Mouse (Mus musculus): ENCODE measurements at regions not wholly inside any gene's neighbourhood (a gene's known extent, or its start where the extent isn't known, plus 50 kb on each side); places are given as distances from the start of the nearest gene placed in this dataset.

GRCm38 (mm10) chr10:95773425-95773980, 69.2 kb downstream of the Gm33543 start:
- Histone ChIP-seq H3K27me3 (ENCODE audit: control insufficient read depth, insufficient read depth, low read length) (no peaks in the 10 kb centered on the region), H3K4me3 (ENCODE audit: insufficient read depth, low read depth, low read length) (no peak overlapping the region), H3K36me3 (ENCODE audit: control insufficient read depth, insufficient read depth, low read length) (no peaks in the 10 kb centered on the region), H3K27ac (replicated peaks; ENCODE audit: insufficient read depth, low read depth, low read length) (peak overlapping the region; percentile 89), H3K4me1 (ENCODE audit: control insufficient read depth, insufficient read depth, low read length) (peaks cover 27% of the 10 kb centered on the region), H3K79me2 (ENCODE audit: control insufficient read depth, insufficient read depth, low read length) (no peaks in the 10 kb centered on the region), H3K9ac (ENCODE audit: low read depth, low read length) (peak overlapping the region; percentile 14; the same call in 1 of the 2 replicates)
- DNase-seq (ENCODE audit: extremely low read depth, low read depth, low spot score), result peak; percentile 100
- TF ChIP-seq POLR2A (IDR thresholded peaks at IDR 0.05; ENCODE audit: extremely low read depth, insufficient read depth, low read length) (no peak), CTCF (IDR thresholded peaks at IDR 0.05; ENCODE audit: low read depth, low read length) (peak; percentile 61)
- WGBS, result 26% methylated on average over 16 of the region's 16 CpGs

- Histone ChIP-seq H3K27me3 (ENCODE audit: control insufficient read depth, insufficient read depth, low read length) (no peaks in the 10 kb centered on the region), H3K27ac (replicated peaks; ENCODE audit: insufficient read depth, low read depth, low read length) (peak overlapping the region; percentile 78), H3K4me1 (ENCODE audit: control insufficient read depth, insufficient read depth, low read length) (peaks cover 21% of the 10 kb centered on the region), H3K4me3 (ENCODE audit: insufficient read depth, low read depth, low read length) (no peak overlapping the region), H3K36me3 (ENCODE audit: control insufficient read depth, insufficient read depth, low read length) (no peaks in the 10 kb centered on the region), H3K9ac (ENCODE audit: low read depth, low read length) (peak overlapping the region; percentile 59), H3K79me2 (ENCODE audit: control insufficient read depth, insufficient read depth, low read length) (no peaks in the 10 kb centered on the region)
- 44% methylated on average over 9 of the region's 9 CpGs for WGBS
- peak; percentile 60 for DNase-seq (ENCODE audit: extremely low read depth, low read depth, low spot score)
- TF ChIP-seq POLR2A (IDR thresholded peaks at IDR 0.05; ENCODE audit: extremely low read depth, insufficient read depth, low read length) (no peak), CTCF (IDR thresholded peaks at IDR 0.05; ENCODE audit: low read depth, low read length) (no peak)
Measured at GRCm38 (mm10) chr10:95772811-95773424, 69.8 kb downstream of the Gm33543 start.

GRCm38 (mm10) chr10:95768974-95769373, 73.8 kb downstream of the Gm33543 start:
- TF ChIP-seq POLR2A (IDR thresholded peaks at IDR 0.05; ENCODE audit: extremely low read depth, insufficient read depth, low read length), result no peak
- no peak for TF ChIP-seq CTCF (IDR thresholded peaks at IDR 0.05; ENCODE audit: low read depth, low read length)

GRCm38 (mm10) chr10:95767526-95768161, 75.1 kb downstream of the Gm33543 start:
- WGBS, result 59% methylated on average over 7 of the region's 7 CpGs
- Histone ChIP-seq H3K79me2 (ENCODE audit: control insufficient read depth, insufficient read depth, low read length) (no peaks in the 10 kb centered on the region), H3K27ac (replicated peaks; ENCODE audit: insufficient read depth, low read depth, low read length) (no peak overlapping the region), H3K9ac (ENCODE audit: low read depth, low read length) (no peak overlapping the region), H3K27me3 (ENCODE audit: control insufficient read depth, insufficient read depth, low read length) (no peaks in the 10 kb centered on the region), H3K36me3 (ENCODE audit: control insufficient read depth, insufficient read depth, low read length) (no peaks in the 10 kb centered on the region), H3K4me1 (ENCODE audit: control insufficient read depth, insufficient read depth, low read length) (peaks cover 11% of the 10 kb centered on the region; the same call in 1 of the 2 replicates), H3K4me3 (ENCODE audit: insufficient read depth, low read depth, low read length) (no peak overlapping the region)
- DNase-seq (ENCODE audit: extremely low read depth, low read depth, low spot score), result no peak
- TF ChIP-seq POLR2A (IDR thresholded peaks at IDR 0.05; ENCODE audit: extremely low read depth, insufficient read depth, low read length) (no peak), CTCF (IDR thresholded peaks at IDR 0.05; ENCODE audit: low read depth, low read length) (no peak)

More at GRCm38 (mm10) chr10:95768974-95769373, 73.8 kb downstream of the Gm33543 start:
- H3K27me3 ChIP-seq (ENCODE audit: control insufficient read depth, insufficient read depth, low read length), result no peaks in the 10 kb centered on the region
- peaks cover 7% of the 10 kb centered on the region for H3K4me1 ChIP-seq (ENCODE audit: control insufficient read depth, insufficient read depth, low read length)
- H3K27ac ChIP-seq (replicated peaks; ENCODE audit: insufficient read depth, low read depth, low read length), result no peak overlapping the region
- H3K79me2 ChIP-seq (ENCODE audit: control insufficient read depth, insufficient read depth, low read length), result no peaks in the 10 kb centered on the region
- no peak overlapping the region for H3K9ac ChIP-seq (ENCODE audit: low read depth, low read length)
- H3K36me3 ChIP-seq (ENCODE audit: control insufficient read depth, insufficient read depth, low read length), result no peaks in the 10 kb centered on the region
- WGBS, result 94% methylated on average over 8 of the region's 8 CpGs
- H3K4me3 ChIP-seq (ENCODE audit: insufficient read depth, low read depth, low read length), result no peak overlapping the region
- no peak for DNase-seq (ENCODE audit: extremely low read depth, low read depth, low spot score)

GRCm38 (mm10) chr10:95764129-95764528, 78.6 kb downstream of the Gm33543 start:
- Histone ChIP-seq H3K27ac (replicated peaks; ENCODE audit: insufficient read depth, low read depth, low read length) (peak overlapping the region; percentile 94), H3K27me3 (ENCODE audit: control insufficient read depth, insufficient read depth, low read length) (no peaks in the 10 kb centered on the region), H3K79me2 (ENCODE audit: control insufficient read depth, insufficient read depth, low read length) (no peaks in the 10 kb centered on the region), H3K9ac (ENCODE audit: low read depth, low read length) (no peak overlapping the region), H3K4me1 (ENCODE audit: control insufficient read depth, insufficient read depth, low read length) (peaks cover 23% of the 10 kb centered on the region; the same call in 1 of the 2 replicates), H3K36me3 (ENCODE audit: control insufficient read depth, insufficient read depth, low read length) (no peaks in the 10 kb centered on the region), H3K4me3 (ENCODE audit: insufficient read depth, low read depth, low read length) (no peak overlapping the region)
- TF ChIP-seq POLR2A (IDR thresholded peaks at IDR 0.05; ENCODE audit: extremely low read depth, insufficient read depth, low read length), result no peak
- no peak for TF ChIP-seq CTCF (IDR thresholded peaks at IDR 0.05; ENCODE audit: low read depth, low read length)
- 20% methylated on average over 4 of the region's 4 CpGs for WGBS
- DNase-seq (ENCODE audit: extremely low read depth, low read depth, low spot score), result peak; percentile 90
